Mouse (Mus musculus): Measurements from ENCODE around the gene Ube2l6. TPM values are rescaled to one million over a fixed set of nuclear protein-coding genes. Genes with fewer than 3 reads are reported as not detected.
A peak's percentile ranks its signal among the peaks of the same experiment; 100 is the strongest.

The Ube2l6 gene
- polyA plus RNA-seq, 1 experiment: 24.1 TPM

DNA sequence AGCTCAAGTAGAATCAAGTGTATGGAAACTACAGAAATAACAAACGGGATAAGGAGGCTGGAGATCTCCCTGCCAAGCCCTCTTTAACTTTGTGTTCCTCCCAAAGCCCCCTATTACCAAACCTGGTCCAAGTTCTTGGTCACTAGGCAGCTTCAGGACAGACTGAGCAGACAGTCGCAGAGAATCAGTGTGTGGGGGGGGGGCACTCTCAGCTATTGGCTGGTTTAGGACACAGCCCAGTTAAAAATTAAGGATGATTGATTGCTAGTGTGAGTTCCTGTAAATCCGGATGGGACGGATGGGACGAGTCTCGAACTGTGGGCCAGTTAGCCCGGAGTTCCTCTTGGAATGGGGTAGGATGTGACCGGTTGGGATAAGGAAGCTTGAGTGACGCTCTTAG, 23.4 kb upstream of the Ube2l6 start, which contains the start of gene Serping1:
Gene Serping1 (minus strand): TSS at position 204 of the 400 bp plus-strand sequence.
- Histone ChIP-seq H3K4me3 (ENCODE audit: insufficient read depth, low read depth, low read length) (peak within 1 kb of the TSS; percentile 44), H3K36me3 (ENCODE audit: control insufficient read depth, insufficient read depth, low read length) (no peaks in the 10 kb centered on the region), H3K4me1 (ENCODE audit: control insufficient read depth, insufficient read depth, low read length) (no peaks in the 10 kb centered on the region), H3K27me3 (replicated peaks; ENCODE audit: control insufficient read depth, insufficient read depth, low read length) (no peaks in the 10 kb centered on the region), H3K27ac (ENCODE audit: insufficient read depth, low read depth, low read length) (peak within 1 kb of the TSS; percentile 19; the same call in 1 of the 2 replicates)
- WGBS: 63% methylated on average over 9 of the region's 9 CpGs
- TF ChIP-seq POLR2A (IDR thresholded peaks at IDR 0.05; ENCODE audit: low read depth, low read length): no peak
- TF ChIP-seq CTCF (conservative IDR thresholded peaks at IDR 0.05; ENCODE audit: insufficient read depth, insufficient read length, low read depth, low read length): no peak
- DNase-seq: peak; percentile 14

DNA sequence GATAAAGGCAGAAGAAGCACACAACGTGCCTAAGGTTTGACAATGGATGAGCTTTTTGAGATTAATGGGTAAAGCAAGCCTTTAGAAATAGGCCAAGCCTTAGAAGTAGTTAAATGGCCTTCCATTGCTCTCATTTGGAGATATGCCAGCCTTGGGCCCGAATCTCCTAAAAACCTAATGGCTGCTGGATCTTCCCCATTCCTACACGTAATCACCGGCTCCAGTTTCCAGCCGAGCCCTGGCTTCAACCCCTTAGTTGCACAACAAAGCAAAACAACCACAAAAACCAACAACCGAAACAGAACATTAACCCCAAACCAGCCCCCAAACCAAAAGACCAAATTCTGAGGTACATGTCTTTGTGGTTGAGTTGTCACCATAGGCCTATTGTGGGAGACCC, 23.0 kb upstream of the Ube2l6 start:
- no peak for TF ChIP-seq POLR2A (IDR thresholded peaks at IDR 0.05; ENCODE audit: low read depth, low read length)
- TF ChIP-seq CTCF (conservative IDR thresholded peaks at IDR 0.05; ENCODE audit: insufficient read depth, insufficient read length, low read depth, low read length): no peak
- Histone ChIP-seq H3K4me3 (ENCODE audit: insufficient read depth, low read depth, low read length) (no peak overlapping the region), H3K27me3 (replicated peaks; ENCODE audit: control insufficient read depth, insufficient read depth, low read length) (no peaks in the 10 kb centered on the region), H3K4me1 (ENCODE audit: control insufficient read depth, insufficient read depth, low read length) (no peaks in the 10 kb centered on the region), H3K27ac (ENCODE audit: insufficient read depth, low read depth, low read length) (peak overlapping the region; percentile 19; the same call in 1 of the 2 replicates), H3K36me3 (ENCODE audit: control insufficient read depth, insufficient read depth, low read length) (no peaks in the 10 kb centered on the region)
- no peak for DNase-seq
- WGBS: 75% methylated on average over 6 of the region's 6 CpGs

DNA sequence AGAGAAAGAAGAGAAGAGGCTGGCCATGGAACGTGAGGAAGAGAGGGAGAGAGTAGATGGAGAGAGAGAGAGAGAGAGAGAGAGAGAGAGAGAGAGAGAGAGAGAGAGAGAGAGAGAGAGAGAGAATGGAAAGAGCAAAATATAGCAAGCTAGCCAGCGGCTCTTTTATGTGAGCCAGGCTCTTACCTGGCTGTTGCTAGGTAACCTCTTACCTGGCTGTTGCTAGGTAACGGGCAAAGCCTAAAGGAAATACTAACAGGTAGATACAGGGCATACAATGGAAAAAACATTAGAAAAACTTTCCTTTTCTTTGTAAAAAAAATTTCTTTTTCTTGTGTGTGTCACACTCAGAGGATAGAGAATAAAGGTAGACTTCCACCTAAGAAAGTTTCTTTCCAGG, 20.9 kb upstream of the Ube2l6 start:
- DNase-seq: no peak
- H3K27me3 ChIP-seq (replicated peaks; ENCODE audit: control insufficient read depth, insufficient read depth, low read length): no peaks in the 10 kb centered on the region
- no peaks in the 10 kb centered on the region for H3K4me1 ChIP-seq (ENCODE audit: control insufficient read depth, insufficient read depth, low read length)
- H3K27ac ChIP-seq (ENCODE audit: insufficient read depth, low read depth, low read length): no peak overlapping the region
- H3K36me3 ChIP-seq (ENCODE audit: control insufficient read depth, insufficient read depth, low read length): no peaks in the 10 kb centered on the region
- H3K4me3 ChIP-seq (ENCODE audit: insufficient read depth, low read depth, low read length): no peak overlapping the region
- WGBS: 70% methylated on average over 3 of the region's 3 CpGs
- TF ChIP-seq POLR2A (IDR thresholded peaks at IDR 0.05; ENCODE audit: low read depth, low read length) (no peak), CTCF (conservative IDR thresholded peaks at IDR 0.05; ENCODE audit: insufficient read depth, insufficient read length, low read depth, low read length) (no peak)

DNA sequence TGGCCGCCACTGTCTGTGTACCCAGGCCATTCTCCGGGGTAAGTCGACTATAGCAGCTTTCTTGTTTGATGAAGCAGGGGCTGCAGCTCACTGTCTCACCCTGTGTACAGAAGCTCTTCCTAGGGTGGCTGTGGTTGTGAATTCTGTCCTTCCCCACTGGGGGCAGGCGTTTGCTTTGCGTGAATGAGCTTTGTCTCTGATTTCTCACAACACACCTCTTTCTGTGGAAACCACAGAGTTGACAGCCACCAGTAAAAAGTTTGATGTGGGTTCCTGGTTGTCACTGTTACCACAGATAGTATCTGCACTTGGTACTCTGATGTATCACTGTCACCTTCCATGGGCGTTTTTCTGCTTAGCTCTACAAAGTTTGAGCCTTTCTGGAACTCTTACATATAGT, 19.4 kb upstream of the Ube2l6 start:
- Histone ChIP-seq H3K4me3 (ENCODE audit: insufficient read depth, low read depth, low read length) (no peak overlapping the region), H3K27me3 (replicated peaks; ENCODE audit: control insufficient read depth, insufficient read depth, low read length) (no peaks in the 10 kb centered on the region), H3K27ac (ENCODE audit: insufficient read depth, low read depth, low read length) (no peak overlapping the region), H3K36me3 (ENCODE audit: control insufficient read depth, insufficient read depth, low read length) (no peaks in the 10 kb centered on the region), H3K4me1 (ENCODE audit: control insufficient read depth, insufficient read depth, low read length) (no peaks in the 10 kb centered on the region)
- WGBS: 59% methylated on average over 6 of the region's 6 CpGs
- no peak for DNase-seq
- TF ChIP-seq POLR2A (IDR thresholded peaks at IDR 0.05; ENCODE audit: low read depth, low read length) (no peak), CTCF (conservative IDR thresholded peaks at IDR 0.05; ENCODE audit: insufficient read depth, insufficient read length, low read depth, low read length) (peak; percentile 25; the same call in 1 of the 2 replicates)

DNA sequence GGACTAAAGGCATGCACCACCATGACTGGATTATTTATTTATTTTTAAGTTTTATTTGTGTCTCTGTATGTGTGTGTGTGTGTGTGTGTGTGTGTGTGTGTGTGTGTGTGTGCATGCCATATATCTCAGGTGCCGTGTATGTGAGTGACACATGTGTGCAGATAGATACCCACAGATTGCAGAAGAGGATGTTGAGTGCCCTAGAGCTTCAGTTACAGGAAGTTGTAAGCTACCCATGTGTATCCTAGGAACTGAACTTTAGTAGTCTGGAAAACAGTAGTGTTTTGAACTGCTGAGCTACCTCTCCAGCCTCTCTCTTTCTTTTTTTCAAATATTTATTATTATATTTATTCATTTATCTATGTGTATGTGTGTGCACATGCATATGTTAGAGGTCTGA, 15.3 kb upstream of the Ube2l6 start:
- H3K27ac ChIP-seq (ENCODE audit: insufficient read depth, low read depth, low read length): no peak overlapping the region
- H3K4me3 ChIP-seq (ENCODE audit: insufficient read depth, low read depth, low read length): no peak overlapping the region
- no peak for TF ChIP-seq CTCF (conservative IDR thresholded peaks at IDR 0.05; ENCODE audit: insufficient read depth, insufficient read length, low read depth, low read length)
- no peak for TF ChIP-seq POLR2A (IDR thresholded peaks at IDR 0.05; ENCODE audit: low read depth, low read length)
- no peaks in the 10 kb centered on the region for H3K27me3 ChIP-seq (replicated peaks; ENCODE audit: control insufficient read depth, insufficient read depth, low read length)
- H3K4me1 ChIP-seq (ENCODE audit: control insufficient read depth, insufficient read depth, low read length): no peaks in the 10 kb centered on the region
- no peak for DNase-seq
- H3K36me3 ChIP-seq (ENCODE audit: control insufficient read depth, insufficient read depth, low read length): no peaks in the 10 kb centered on the region
- 79% methylated on average over 1 of the region's 1 CpGs for WGBS

DNA sequence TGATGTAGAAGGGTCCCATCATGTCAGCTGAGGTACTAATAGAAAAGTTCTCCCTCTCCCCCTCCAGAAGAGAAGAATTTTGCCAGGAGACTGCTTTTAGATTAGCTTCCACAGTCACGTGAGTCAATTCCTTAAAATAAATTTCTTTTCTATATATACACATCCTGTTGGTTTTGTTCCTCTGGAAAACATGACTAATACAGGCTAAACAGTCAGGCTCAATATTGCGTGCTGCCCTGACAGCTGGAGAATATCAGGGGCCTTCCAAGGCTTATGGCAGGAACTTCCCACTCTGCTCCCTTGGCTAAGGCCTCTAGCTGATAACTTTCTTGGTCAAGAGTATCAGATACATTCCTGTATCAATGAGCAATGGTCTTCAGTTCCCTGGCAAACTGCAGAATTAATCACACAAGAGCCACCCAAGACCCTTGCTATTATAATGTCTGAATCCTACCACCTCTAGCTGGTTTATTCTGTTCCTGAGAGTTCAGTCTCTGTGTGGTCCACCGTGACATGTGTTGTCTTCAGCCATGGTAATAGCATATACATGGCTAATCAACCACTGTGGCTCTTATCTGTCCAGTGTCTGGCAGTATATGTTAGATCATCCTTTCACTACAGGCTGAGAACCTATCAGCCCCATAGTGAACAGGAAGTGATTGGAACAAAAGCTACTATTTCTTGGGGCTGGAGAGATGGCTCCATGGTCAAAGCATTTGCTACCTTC, 14.6 kb upstream of the Ube2l6 start:
- no peaks in the 10 kb centered on the region for H3K36me3 ChIP-seq (ENCODE audit: control insufficient read depth, insufficient read depth, low read length)
- no peaks in the 10 kb centered on the region for H3K4me1 ChIP-seq (ENCODE audit: control insufficient read depth, insufficient read depth, low read length)
- DNase-seq: peak; percentile 21
- WGBS: 68% methylated on average over 3 of the region's 3 CpGs
- no peak overlapping the region for H3K4me3 ChIP-seq (ENCODE audit: insufficient read depth, low read depth, low read length)
- no peak for TF ChIP-seq POLR2A (IDR thresholded peaks at IDR 0.05; ENCODE audit: low read depth, low read length)
- no peak for TF ChIP-seq CTCF (conservative IDR thresholded peaks at IDR 0.05; ENCODE audit: insufficient read depth, insufficient read length, low read depth, low read length)
- peak overlapping the region; percentile 31; the same call in 1 of the 2 replicates for H3K27ac ChIP-seq (ENCODE audit: insufficient read depth, low read depth, low read length)
- no peaks in the 10 kb centered on the region for H3K27me3 ChIP-seq (replicated peaks; ENCODE audit: control insufficient read depth, insufficient read depth, low read length)

DNA sequence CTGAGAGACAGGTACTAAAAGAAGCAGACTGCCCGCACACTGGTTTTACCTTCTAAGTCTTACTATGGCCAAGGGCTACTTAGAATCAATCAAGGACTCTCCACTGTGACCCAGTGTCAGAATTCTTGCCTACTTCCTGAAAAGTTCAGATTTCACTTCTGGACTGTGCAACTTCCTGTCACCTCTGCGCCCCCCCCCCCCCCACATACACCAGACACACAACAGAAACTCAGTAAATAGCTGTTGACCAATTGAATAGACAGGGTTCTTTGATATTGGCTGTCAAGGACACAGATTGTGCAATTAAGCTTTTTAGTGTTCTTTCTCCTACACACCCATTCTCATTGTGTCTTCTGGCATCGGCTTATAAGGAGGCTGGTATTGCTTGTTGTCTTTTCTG, 10.3 kb upstream of the Ube2l6 start:
- WGBS: 72% methylated on average over 3 of the region's 3 CpGs
- no peak for DNase-seq
- Histone ChIP-seq H3K27me3 (replicated peaks; ENCODE audit: control insufficient read depth, insufficient read depth, low read length) (no peaks in the 10 kb centered on the region), H3K36me3 (ENCODE audit: control insufficient read depth, insufficient read depth, low read length) (no peaks in the 10 kb centered on the region), H3K4me3 (ENCODE audit: insufficient read depth, low read depth, low read length) (no peak overlapping the region), H3K27ac (ENCODE audit: insufficient read depth, low read depth, low read length) (no peak overlapping the region), H3K4me1 (ENCODE audit: control insufficient read depth, insufficient read depth, low read length) (no peaks in the 10 kb centered on the region)
- TF ChIP-seq POLR2A (IDR thresholded peaks at IDR 0.05; ENCODE audit: low read depth, low read length) (no peak), CTCF (conservative IDR thresholded peaks at IDR 0.05; ENCODE audit: insufficient read depth, insufficient read length, low read depth, low read length) (no peak)

Data from kidney, adult 2 months (tissue).